Mouse (Mus musculus): Measurements from ENCODE around the gene Fam57b. TPM values are rescaled to one million over a fixed set of nuclear protein-coding genes. Genes with fewer than 3 reads are reported as not detected.

The Fam57b gene
- polyA plus RNA-seq, 1 experiment, result 0.08 TPM

DNA sequence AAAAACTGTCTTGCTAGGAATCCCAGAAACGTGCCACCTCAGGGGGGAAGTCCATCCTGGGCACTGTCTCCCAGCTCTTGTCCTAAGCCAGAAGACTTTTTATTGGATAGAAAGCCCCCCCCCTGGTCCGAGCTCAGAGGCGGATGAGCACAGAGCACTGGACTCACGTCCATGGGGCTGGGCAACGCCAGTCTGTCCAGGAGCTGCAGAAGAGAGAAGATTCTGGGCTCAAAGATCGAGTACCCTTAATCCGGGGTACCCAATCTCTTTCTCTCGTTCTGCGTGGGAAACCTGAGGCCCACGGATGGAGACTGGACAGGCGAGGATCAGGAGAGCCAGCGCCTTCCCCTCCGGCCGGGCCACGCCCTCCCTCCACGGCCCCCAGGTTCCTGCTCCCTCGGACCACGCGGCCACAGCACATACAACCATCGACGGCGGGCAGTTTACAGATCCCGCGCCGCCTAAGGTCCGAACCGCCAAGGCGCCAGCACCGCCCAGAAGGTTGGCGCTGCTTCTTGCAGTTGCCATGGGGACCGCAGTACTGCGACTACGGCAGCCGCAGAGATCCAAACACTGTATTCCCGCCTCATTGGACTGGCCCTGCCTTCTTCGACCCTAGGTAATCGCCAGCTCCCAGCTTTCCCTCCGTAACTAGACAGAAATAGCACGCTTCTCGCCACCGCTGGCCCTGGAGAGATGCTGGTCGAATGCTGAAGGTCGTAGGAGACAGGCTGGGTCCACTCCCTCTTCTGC lies 11.4 kb downstream of the Fam57b start:
- TF ChIP-seq FOSL1 (IDR thresholded peaks at IDR 0.05; ENCODE audit: insufficient read depth, low read length, poor library complexity, severe bottlenecking), result no peak
- no peak for TF ChIP-seq USF1 (IDR thresholded peaks at IDR 0.05; ENCODE audit: low read depth)
- TF ChIP-seq MYOD1 (IDR thresholded peaks at IDR 0.05; ENCODE audit: control insufficient read depth, insufficient read length, low read depth), result no peak
- peak; percentile 60 for TF ChIP-seq MAX (IDR thresholded peaks at IDR 0.05)
- no peak for TF ChIP-seq CTCF (IDR thresholded peaks at IDR 0.05; ENCODE audit: control insufficient read depth, insufficient read depth, insufficient read length)
- TF ChIP-seq MYOG (IDR thresholded peaks at IDR 0.05; ENCODE audit: control insufficient read depth, extremely low read depth, insufficient read length), result no peak
- Histone ChIP-seq H3K4me3 (ENCODE audit: insufficient read depth, poor library complexity, severe bottlenecking) (peak overlapping the region; percentile 42), H3K79me2 (ENCODE audit: control insufficient read depth, insufficient read depth) (peaks cover 20% of the 10 kb centered on the region), H3ac (ENCODE audit: control insufficient read depth, insufficient read length, low read depth) (peak overlapping the region; percentile 81), H3K79me3 (ENCODE audit: low read depth) (peaks cover 2% of the 10 kb centered on the region), H3K27me3 (ENCODE audit: control insufficient read depth, insufficient read depth, insufficient read length) (no peaks in the 10 kb centered on the region), H3K36me3 (ENCODE audit: control insufficient read depth, insufficient read depth) (no peaks in the 10 kb centered on the region)

- Histone ChIP-seq H3K79me2 (ENCODE audit: control insufficient read depth, insufficient read depth) (peaks cover 20% of the 10 kb centered on the region), H3K79me3 (ENCODE audit: low read depth) (peaks cover 2% of the 10 kb centered on the region), H3K27me3 (ENCODE audit: control insufficient read depth, insufficient read depth, insufficient read length) (no peaks in the 10 kb centered on the region), H3K36me3 (ENCODE audit: control insufficient read depth, insufficient read depth) (no peaks in the 10 kb centered on the region), H3ac (ENCODE audit: control insufficient read depth, insufficient read length, low read depth) (no peak overlapping the region), H3K4me3 (ENCODE audit: insufficient read depth, poor library complexity, severe bottlenecking) (no peak overlapping the region)
- TF ChIP-seq USF1 (IDR thresholded peaks at IDR 0.05; ENCODE audit: low read depth) (no peak), CEBPB (IDR thresholded peaks at IDR 0.05; ENCODE audit: low read depth) (no peak), MAX (IDR thresholded peaks at IDR 0.05) (no peak), FOSL1 (IDR thresholded peaks at IDR 0.05; ENCODE audit: insufficient read depth, low read length, poor library complexity, severe bottlenecking) (no peak), MYOD1 (IDR thresholded peaks at IDR 0.05; ENCODE audit: control insufficient read depth, insufficient read length, low read depth) (no peak), CTCF (IDR thresholded peaks at IDR 0.05; ENCODE audit: control insufficient read depth, insufficient read depth, insufficient read length) (no peak), MYOG (IDR thresholded peaks at IDR 0.05; ENCODE audit: control insufficient read depth, extremely low read depth, insufficient read length) (no peak)
These were observed 12.4 kb downstream of the Fam57b start for GRCm38 (mm10) chr7:126809723-126810369.

- H3K36me3 ChIP-seq (ENCODE audit: control insufficient read depth, insufficient read depth), result no peaks in the 10 kb centered on the region
- no peak for TF ChIP-seq MYOD1 (IDR thresholded peaks at IDR 0.05; ENCODE audit: control insufficient read depth, insufficient read length, low read depth)
- TF ChIP-seq MAX (IDR thresholded peaks at IDR 0.05), result no peak
- no peak for TF ChIP-seq CEBPB (IDR thresholded peaks at IDR 0.05; ENCODE audit: low read depth)
- no peak for TF ChIP-seq CTCF (IDR thresholded peaks at IDR 0.05; ENCODE audit: control insufficient read depth, insufficient read depth, insufficient read length)
- no peak for TF ChIP-seq USF1 (IDR thresholded peaks at IDR 0.05; ENCODE audit: low read depth)
- TF ChIP-seq FOSL1 (IDR thresholded peaks at IDR 0.05; ENCODE audit: insufficient read depth, low read length, poor library complexity, severe bottlenecking), result no peak
- TF ChIP-seq MYOG (IDR thresholded peaks at IDR 0.05; ENCODE audit: control insufficient read depth, extremely low read depth, insufficient read length), result no peak
- no peaks in the 10 kb centered on the region for H3K79me2 ChIP-seq (ENCODE audit: control insufficient read depth, insufficient read depth)
- no peaks in the 10 kb centered on the region for H3K27me3 ChIP-seq (ENCODE audit: control insufficient read depth, insufficient read depth, insufficient read length)
- H3K79me3 ChIP-seq (ENCODE audit: low read depth), result no peaks in the 10 kb centered on the region
- no peak overlapping the region for H3K4me3 ChIP-seq (ENCODE audit: insufficient read depth, poor library complexity, severe bottlenecking)
- no peak overlapping the region for H3ac ChIP-seq (ENCODE audit: control insufficient read depth, insufficient read length, low read depth)
These were observed 18.3 kb downstream of the Fam57b start for GRCm38 (mm10) chr7:126815726-126816222.

- TF ChIP-seq MYOD1 (IDR thresholded peaks at IDR 0.05; ENCODE audit: control insufficient read depth, insufficient read length, low read depth), result no peak
- peak; percentile 66 for TF ChIP-seq CEBPB (IDR thresholded peaks at IDR 0.05; ENCODE audit: low read depth)
These were observed 19.0 kb downstream of the Fam57b start for GRCm38 (mm10) chr7:126816494-126816893.

GRCm38 (mm10) chr7:126817595-126817994 lies 20.1 kb downstream of the Fam57b start:
- Histone ChIP-seq H3K27me3 (ENCODE audit: control insufficient read depth, insufficient read depth, insufficient read length) (peaks cover 4% of the 10 kb centered on the region), H3K79me2 (ENCODE audit: control insufficient read depth, insufficient read depth) (no peaks in the 10 kb centered on the region), H3K36me3 (ENCODE audit: control insufficient read depth, insufficient read depth) (no peaks in the 10 kb centered on the region), H3ac (ENCODE audit: control insufficient read depth, insufficient read length, low read depth) (no peak overlapping the region), H3K79me3 (ENCODE audit: low read depth) (no peaks in the 10 kb centered on the region), H3K4me3 (ENCODE audit: insufficient read depth, poor library complexity, severe bottlenecking) (no peak overlapping the region)
- TF ChIP-seq CTCF (IDR thresholded peaks at IDR 0.05; ENCODE audit: control insufficient read depth, insufficient read depth, insufficient read length) (no peak), FOSL1 (IDR thresholded peaks at IDR 0.05; ENCODE audit: insufficient read depth, low read length, poor library complexity, severe bottlenecking) (no peak), MYOD1 (IDR thresholded peaks at IDR 0.05; ENCODE audit: control insufficient read depth, insufficient read length, low read depth) (no peak), MYOG (IDR thresholded peaks at IDR 0.05; ENCODE audit: control insufficient read depth, extremely low read depth, insufficient read length) (no peak), MAX (IDR thresholded peaks at IDR 0.05) (no peak), USF1 (IDR thresholded peaks at IDR 0.05; ENCODE audit: low read depth) (no peak), CEBPB (IDR thresholded peaks at IDR 0.05; ENCODE audit: low read depth) (no peak)

More at GRCm38 (mm10) chr7:126816494-126816893, 19.0 kb downstream of the Fam57b start:
- Histone ChIP-seq H3K79me3 (ENCODE audit: low read depth) (no peaks in the 10 kb centered on the region), H3K79me2 (ENCODE audit: control insufficient read depth, insufficient read depth) (no peaks in the 10 kb centered on the region), H3K27me3 (ENCODE audit: control insufficient read depth, insufficient read depth, insufficient read length) (no peaks in the 10 kb centered on the region), H3ac (ENCODE audit: control insufficient read depth, insufficient read length, low read depth) (no peak overlapping the region), H3K4me3 (ENCODE audit: insufficient read depth, poor library complexity, severe bottlenecking) (no peak overlapping the region), H3K36me3 (ENCODE audit: control insufficient read depth, insufficient read depth) (no peaks in the 10 kb centered on the region)
